Mouse (Mus musculus) bone marrow macrophage, adult 2 months (primary cell): ENCODE measurements around the gene Nbeal2.

Experiments used
- CTCF ChIP-seq: IDR thresholded peaks from 2 replicates; pipeline ENCODE4 v1.5.1; 2012; ENCODE audit warnings: low read depth, mild to moderate bottlenecking, low read length, moderate library complexity
- POLR2A ChIP-seq: IDR thresholded peaks from 2 replicates; pipeline ENCODE4 v1.6.1; 2012; ENCODE audit warnings: mild to moderate bottlenecking, low read depth, low read length, borderline replicate concordance

- TF ChIP-seq POLR2A: no peak
- TF ChIP-seq CTCF: no peak
Observed at GRCm38 (mm10) chr9:110682255-110682654, 28.3 kb upstream of the Nbeal2 start.
